Mouse (Mus musculus): ENCODE results near the gene Meox1. TPM values are rescaled to one million over a fixed set of nuclear protein-coding genes. Genes with fewer than 3 reads are reported as not detected.

Meox1 gene
- polyA plus RNA-seq (2012; ENCODE audit: insufficient read depth, insufficient read length, low replicate concordance, missing spikeins), result not detected in 2 replicates

GRCm38 (mm10) chr11:101894204-101894603 is at the start of gene Meox1:
Gene Meox1 (minus strand): TSS chr11:101894374.
- H3K4me1 ChIP-seq (ENCODE audit: control insufficient read depth, insufficient read depth, low read length), result peaks cover 18% of the 10 kb centered on the region

GRCm38 (mm10) chr11:101943055-101943454 is 48.9 kb upstream of the Meox1 start:
- no peak for TF ChIP-seq POLR2A (IDR thresholded peaks at IDR 0.05; ENCODE audit: insufficient read depth, low read depth, low read length)
- TF ChIP-seq CTCF (IDR thresholded peaks at IDR 0.05; ENCODE audit: insufficient read depth, low read depth, low read length), result no peak
- Histone ChIP-seq H3K4me3 (ENCODE audit: insufficient read depth, low read depth, low read length) (no peak overlapping the region), H3K4me1 (ENCODE audit: control insufficient read depth, insufficient read depth, low read length) (no peaks in the 10 kb centered on the region), H3K27ac (ENCODE audit: insufficient read depth, low read depth, low read length) (no peak overlapping the region)
- WGBS, result 44% methylated on average over 3 of the region's 3 CpGs

More at GRCm38 (mm10) chr11:101894204-101894603, at the start of gene Meox1:
- H3K27ac ChIP-seq (ENCODE audit: insufficient read depth, low read depth, low read length), result no peak within 1 kb of the TSS
- TF ChIP-seq POLR2A (IDR thresholded peaks at IDR 0.05; ENCODE audit: insufficient read depth, low read depth, low read length) (no peak), CTCF (IDR thresholded peaks at IDR 0.05; ENCODE audit: insufficient read depth, low read depth, low read length) (no peak)
- 52% methylated on average over 11 of the region's 11 CpGs for WGBS
- H3K4me3 ChIP-seq (ENCODE audit: insufficient read depth, low read depth, low read length), result no peak within 1 kb of the TSS

GRCm38 (mm10) chr11:101937108-101937507 is 42.9 kb upstream of the Meox1 start:
- 3% methylated on average over 32 of the region's 32 CpGs for WGBS
- H3K27ac ChIP-seq (ENCODE audit: insufficient read depth, low read depth, low read length), result no peak overlapping the region
- peaks cover 7% of the 10 kb centered on the region for H3K4me1 ChIP-seq (ENCODE audit: control insufficient read depth, insufficient read depth, low read length)
- H3K4me3 ChIP-seq (ENCODE audit: insufficient read depth, low read depth, low read length), result peak overlapping the region; percentile 29
- TF ChIP-seq POLR2A (IDR thresholded peaks at IDR 0.05; ENCODE audit: insufficient read depth, low read depth, low read length), result no peak
- TF ChIP-seq CTCF (IDR thresholded peaks at IDR 0.05; ENCODE audit: insufficient read depth, low read depth, low read length), result no peak

GRCm38 (mm10) chr11:101936421-101936820 is 42.2 kb upstream of the Meox1 start:
- H3K27ac ChIP-seq (ENCODE audit: insufficient read depth, low read depth, low read length), result no peak overlapping the region
- peaks cover 7% of the 10 kb centered on the region for H3K4me1 ChIP-seq (ENCODE audit: control insufficient read depth, insufficient read depth, low read length)
- H3K4me3 ChIP-seq (ENCODE audit: insufficient read depth, low read depth, low read length), result no peak overlapping the region
- 75% methylated on average over 7 of the region's 7 CpGs for WGBS
- TF ChIP-seq CTCF (IDR thresholded peaks at IDR 0.05; ENCODE audit: insufficient read depth, low read depth, low read length), result no peak
- TF ChIP-seq POLR2A (IDR thresholded peaks at IDR 0.05; ENCODE audit: insufficient read depth, low read depth, low read length), result no peak

GRCm38 (mm10) chr11:101935743-101936142 is 41.6 kb upstream of the Meox1 start:
- H3K4me3 ChIP-seq (ENCODE audit: insufficient read depth, low read depth, low read length), result no peak overlapping the region
- TF ChIP-seq CTCF (IDR thresholded peaks at IDR 0.05; ENCODE audit: insufficient read depth, low read depth, low read length), result no peak
- TF ChIP-seq POLR2A (IDR thresholded peaks at IDR 0.05; ENCODE audit: insufficient read depth, low read depth, low read length), result no peak
- no peak overlapping the region for H3K27ac ChIP-seq (ENCODE audit: insufficient read depth, low read depth, low read length)
- 95% methylated on average over 3 of the region's 3 CpGs for WGBS
- H3K4me1 ChIP-seq (ENCODE audit: control insufficient read depth, insufficient read depth, low read length), result peaks cover 7% of the 10 kb centered on the region

GRCm38 (mm10) chr11:101931978-101932377 is 37.8 kb upstream of the Meox1 start:
- TF ChIP-seq CTCF (IDR thresholded peaks at IDR 0.05; ENCODE audit: insufficient read depth, low read depth, low read length) (no peak), POLR2A (IDR thresholded peaks at IDR 0.05; ENCODE audit: insufficient read depth, low read depth, low read length) (no peak)
- H3K4me1 ChIP-seq (ENCODE audit: control insufficient read depth, insufficient read depth, low read length), result peaks cover 3% of the 10 kb centered on the region; the same call in 1 of the 2 replicates
- no peak overlapping the region for H3K4me3 ChIP-seq (ENCODE audit: insufficient read depth, low read depth, low read length)
- WGBS, result 66% methylated on average over 4 of the region's 4 CpGs
- no peak overlapping the region for H3K27ac ChIP-seq (ENCODE audit: insufficient read depth, low read depth, low read length)

GRCm38 (mm10) chr11:101928030-101928762 is 34.0 kb upstream of the Meox1 start:
- Histone ChIP-seq H3K27ac (ENCODE audit: insufficient read depth, low read depth, low read length) (no peak overlapping the region), H3K4me1 (ENCODE audit: control insufficient read depth, insufficient read depth, low read length) (no peaks in the 10 kb centered on the region), H3K4me3 (ENCODE audit: insufficient read depth, low read depth, low read length) (no peak overlapping the region)
- WGBS, result 62% methylated on average over 25 of the region's 25 CpGs
- TF ChIP-seq POLR2A (IDR thresholded peaks at IDR 0.05; ENCODE audit: insufficient read depth, low read depth, low read length) (no peak), CTCF (IDR thresholded peaks at IDR 0.05; ENCODE audit: insufficient read depth, low read depth, low read length) (no peak)

GRCm38 (mm10) chr11:101926951-101927589 is 32.9 kb upstream of the Meox1 start:
- WGBS, result 80% methylated on average over 10 of the region's 10 CpGs

GRCm38 (mm10) chr11:101925636-101926035 is 31.5 kb upstream of the Meox1 start:
- Histone ChIP-seq H3K27ac (ENCODE audit: insufficient read depth, low read depth, low read length) (no peak overlapping the region), H3K4me3 (ENCODE audit: insufficient read depth, low read depth, low read length) (no peak overlapping the region), H3K4me1 (ENCODE audit: control insufficient read depth, insufficient read depth, low read length) (no peaks in the 10 kb centered on the region)
- 79% methylated on average over 6 of the region's 6 CpGs for WGBS
- no peak for TF ChIP-seq POLR2A (IDR thresholded peaks at IDR 0.05; ENCODE audit: insufficient read depth, low read depth, low read length)
- TF ChIP-seq CTCF (IDR thresholded peaks at IDR 0.05; ENCODE audit: insufficient read depth, low read depth, low read length), result no peak

More at GRCm38 (mm10) chr11:101926951-101927589, 32.9 kb upstream of the Meox1 start:
- TF ChIP-seq CTCF (IDR thresholded peaks at IDR 0.05; ENCODE audit: insufficient read depth, low read depth, low read length), result no peak
- no peak for TF ChIP-seq POLR2A (IDR thresholded peaks at IDR 0.05; ENCODE audit: insufficient read depth, low read depth, low read length)
- no peaks in the 10 kb centered on the region for H3K4me1 ChIP-seq (ENCODE audit: control insufficient read depth, insufficient read depth, low read length)
- H3K27ac ChIP-seq (ENCODE audit: insufficient read depth, low read depth, low read length), result no peak overlapping the region
- H3K4me3 ChIP-seq (ENCODE audit: insufficient read depth, low read depth, low read length), result no peak overlapping the region

All from olfactory bulb, adult 2 months (tissue).